Mouse (Mus musculus): ENCODE measurements around the gene Mthfsd. TPM values are rescaled to one million over a fixed set of nuclear protein-coding genes. Genes with fewer than 3 reads are reported as not detected.

Mthfsd gene
- polyA plus RNA-seq, 1 experiment from 2014 or later, result 36.1 TPM

GRCm38 (mm10) chr8:121083093-121083935 lies 24.9 kb downstream of the Mthfsd start:
- Histone ChIP-seq H3K9me3 (ENCODE audit: low read length) (no peaks in the 10 kb centered on the region), H3K4me2 (replicated peaks; ENCODE audit: low read depth, low read length) (peak overlapping the region; percentile 79), H3K27me3 (replicated peaks; ENCODE audit: insufficient read depth, low read length) (peaks cover 32% of the 10 kb centered on the region), H3K36me3 (ENCODE audit: insufficient read depth, low read length) (no peaks in the 10 kb centered on the region), H3K4me1 (ENCODE audit: insufficient read depth, low read depth, low read length) (no peaks in the 10 kb centered on the region), H3K27ac (ENCODE audit: low read length) (peak overlapping the region; percentile 95), H3K4me3 (ENCODE audit: low read depth, low read length) (peak overlapping the region; percentile 74), H3K9ac (replicated peaks; ENCODE audit: low read depth) (peak overlapping the region; percentile 80)
- ATAC-seq (peak; percentile 84), DNase-seq (ENCODE audit: low spot score) (peak; percentile 88)
- TF ChIP-seq EP300 (IDR thresholded peaks at IDR 0.05), result peak; percentile 88
- no peak for TF ChIP-seq CTCF (IDR thresholded peaks at IDR 0.05)
- WGBS, result 2% methylated on average over 82 of the region's 89 CpGs

DNA sequence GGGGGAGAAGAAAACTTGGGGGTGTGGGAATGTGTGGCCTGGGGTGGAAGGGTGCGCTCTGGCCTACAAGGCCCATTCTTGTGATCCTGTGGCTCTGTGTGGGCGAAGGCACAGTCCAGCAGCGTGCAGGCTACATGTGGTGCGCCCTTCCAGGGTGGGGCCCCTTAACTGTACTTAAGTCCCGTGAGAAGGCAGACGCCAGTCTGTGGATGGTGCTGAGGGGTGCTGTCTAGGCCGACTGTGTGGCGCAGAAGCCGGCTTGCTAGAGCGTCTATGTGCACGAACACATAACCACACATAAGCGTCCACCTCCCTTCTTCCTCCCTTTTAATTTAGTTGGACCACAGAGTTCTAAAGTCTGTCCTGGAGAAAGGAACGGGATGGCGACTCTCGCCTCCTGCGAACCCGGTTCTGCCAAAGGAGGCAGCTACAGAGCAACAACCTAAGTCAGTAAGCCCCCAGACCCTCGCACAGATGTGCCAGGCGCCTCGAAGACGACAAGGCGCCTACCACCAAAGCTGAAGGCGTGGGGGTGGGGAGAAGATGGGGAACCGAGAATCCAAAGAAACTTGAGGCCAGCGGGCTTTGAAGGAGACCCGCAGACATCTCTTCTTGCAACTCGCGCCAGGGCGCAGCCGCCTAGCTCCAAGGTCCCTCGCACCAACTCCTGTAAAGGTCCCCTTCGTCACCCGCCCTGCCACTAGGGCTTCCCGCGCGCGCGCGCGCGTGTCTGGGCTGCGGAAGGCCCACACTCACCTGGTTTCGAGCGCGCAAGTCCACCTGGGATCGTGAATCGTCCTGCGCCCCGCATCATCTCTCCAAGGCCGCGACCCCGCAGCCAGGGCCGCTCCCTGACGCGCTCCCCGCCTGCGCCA lies 25.7 kb downstream of the Mthfsd start:
- H3K27ac ChIP-seq (ENCODE audit: low read length), result peak overlapping the region; percentile 95
- no peaks in the 10 kb centered on the region for H3K4me1 ChIP-seq (ENCODE audit: insufficient read depth, low read depth, low read length)
- H3K36me3 ChIP-seq (ENCODE audit: insufficient read depth, low read length), result no peaks in the 10 kb centered on the region
- TF ChIP-seq CTCF (IDR thresholded peaks at IDR 0.05), result no peak
- no peak for TF ChIP-seq EP300 (IDR thresholded peaks at IDR 0.05)
- H3K4me2 ChIP-seq (replicated peaks; ENCODE audit: low read depth, low read length), result peak overlapping the region; percentile 79
- H3K27me3 ChIP-seq (replicated peaks; ENCODE audit: insufficient read depth, low read length), result peaks cover 34% of the 10 kb centered on the region
- no peak for ATAC-seq
- H3K4me3 ChIP-seq (ENCODE audit: low read depth, low read length), result peak overlapping the region; percentile 74
- 3% methylated on average over 47 of the region's 57 CpGs for WGBS
- peak; percentile 44 for DNase-seq (ENCODE audit: low spot score)
- H3K9me3 ChIP-seq (ENCODE audit: low read length), result no peaks in the 10 kb centered on the region
- H3K9ac ChIP-seq (replicated peaks; ENCODE audit: low read depth), result peak overlapping the region; percentile 80

DNA sequence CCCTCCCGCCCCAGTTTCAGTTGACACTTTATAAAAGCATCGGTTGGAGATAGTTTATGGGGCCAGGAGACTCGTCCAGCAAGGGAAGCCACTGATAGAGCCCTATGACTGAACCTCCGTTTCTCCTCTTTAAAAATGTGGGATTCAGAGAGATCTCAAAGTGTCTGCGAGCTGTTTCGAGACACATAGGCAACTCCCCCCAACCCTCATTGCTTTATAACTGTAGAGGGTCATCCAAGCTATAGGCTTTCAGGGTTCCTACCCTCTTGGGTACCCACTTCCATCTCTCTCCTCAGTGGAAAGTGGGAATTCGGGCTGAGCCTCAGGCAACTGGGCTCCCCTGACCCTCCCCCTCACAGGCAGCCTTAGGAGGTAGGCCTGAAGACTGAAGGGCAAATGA lies 26.8 kb downstream of the Mthfsd start:
- Histone ChIP-seq H3K27ac (ENCODE audit: low read length) (peak overlapping the region; percentile 95), H3K4me1 (ENCODE audit: insufficient read depth, low read depth, low read length) (no peaks in the 10 kb centered on the region), H3K27me3 (replicated peaks; ENCODE audit: insufficient read depth, low read length) (peaks cover 34% of the 10 kb centered on the region), H3K36me3 (ENCODE audit: insufficient read depth, low read length) (no peaks in the 10 kb centered on the region), H3K4me2 (replicated peaks; ENCODE audit: low read depth, low read length) (peak overlapping the region; percentile 79), H3K9me3 (ENCODE audit: low read length) (no peaks in the 10 kb centered on the region), H3K4me3 (ENCODE audit: low read depth, low read length) (peak overlapping the region; percentile 74), H3K9ac (replicated peaks; ENCODE audit: low read depth) (peak overlapping the region; percentile 80)
- TF ChIP-seq CTCF (IDR thresholded peaks at IDR 0.05) (no peak), EP300 (IDR thresholded peaks at IDR 0.05) (no peak)
- 8% methylated on average over 7 of the region's 7 CpGs for WGBS
- no peak for ATAC-seq
- no peak for DNase-seq (ENCODE audit: low spot score)

DNA sequence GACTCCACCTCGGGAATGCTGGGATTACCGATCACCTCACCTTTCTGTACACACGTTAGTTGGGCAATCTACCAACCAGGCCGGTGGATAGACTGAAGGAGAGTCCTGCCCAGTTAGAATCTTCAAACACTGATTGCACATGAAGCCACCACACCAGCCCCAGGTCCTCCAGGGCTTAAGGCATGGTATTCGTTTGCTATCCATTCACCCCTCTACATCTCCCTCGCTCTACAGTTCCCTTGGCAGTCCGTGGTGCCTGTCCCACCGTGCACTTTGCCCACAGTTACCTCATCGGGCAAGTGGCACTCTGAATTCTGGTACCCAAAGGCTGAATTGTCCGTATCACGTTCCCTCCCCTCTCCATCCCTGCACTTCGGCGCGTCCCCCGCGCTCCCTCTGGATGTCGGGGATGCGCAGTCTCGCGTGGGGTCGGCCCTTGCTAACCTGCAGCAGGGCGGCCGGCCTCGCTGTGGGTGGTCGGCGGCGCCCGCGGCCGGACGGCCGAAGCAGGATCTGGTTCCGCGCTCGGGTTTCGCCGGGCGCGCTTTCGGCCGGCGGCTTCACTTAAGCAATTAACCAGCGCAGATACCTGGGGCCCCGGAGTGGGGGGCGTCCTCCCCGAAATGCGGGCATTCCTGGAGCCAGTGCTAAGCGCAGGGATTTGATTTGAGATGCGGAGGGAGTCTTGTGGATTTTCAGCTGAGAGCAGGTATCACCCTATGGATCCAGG lies 27.7 kb downstream of the Mthfsd start:
- WGBS, result 1% methylated on average over 44 of the region's 49 CpGs
- peaks cover 38% of the 10 kb centered on the region for H3K27me3 ChIP-seq (replicated peaks; ENCODE audit: insufficient read depth, low read length)
- TF ChIP-seq CTCF (IDR thresholded peaks at IDR 0.05) (no peak), EP300 (IDR thresholded peaks at IDR 0.05) (no peak)
- no peaks in the 10 kb centered on the region for H3K4me1 ChIP-seq (ENCODE audit: insufficient read depth, low read depth, low read length)
- no peaks in the 10 kb centered on the region for H3K9me3 ChIP-seq (ENCODE audit: low read length)
- ATAC-seq (no peak), DNase-seq (ENCODE audit: low spot score) (no peak)
- peak overlapping the region; percentile 80 for H3K9ac ChIP-seq (replicated peaks; ENCODE audit: low read depth)
- no peaks in the 10 kb centered on the region for H3K36me3 ChIP-seq (ENCODE audit: insufficient read depth, low read length)
- H3K27ac ChIP-seq (ENCODE audit: low read length), result peak overlapping the region; percentile 95
- peak overlapping the region; percentile 79 for H3K4me2 ChIP-seq (replicated peaks; ENCODE audit: low read depth, low read length)
- H3K4me3 ChIP-seq (ENCODE audit: low read depth, low read length), result peak overlapping the region; percentile 74

- TF ChIP-seq EP300 (IDR thresholded peaks at IDR 0.05) (no peak), CTCF (IDR thresholded peaks at IDR 0.05) (no peak)
- Histone ChIP-seq H3K4me2 (replicated peaks; ENCODE audit: low read depth, low read length) (peak overlapping the region; percentile 79), H3K9ac (replicated peaks; ENCODE audit: low read depth) (peak overlapping the region; percentile 80), H3K36me3 (ENCODE audit: insufficient read depth, low read length) (no peaks in the 10 kb centered on the region), H3K4me1 (ENCODE audit: insufficient read depth, low read depth, low read length) (no peaks in the 10 kb centered on the region), H3K4me3 (ENCODE audit: low read depth, low read length) (peak overlapping the region; percentile 74), H3K9me3 (ENCODE audit: low read length) (no peaks in the 10 kb centered on the region), H3K27me3 (replicated peaks; ENCODE audit: insufficient read depth, low read length) (peaks cover 33% of the 10 kb centered on the region), H3K27ac (ENCODE audit: low read length) (peak overlapping the region; percentile 95; the same call in 1 of the 2 replicates)
- ATAC-seq (no peak), DNase-seq (ENCODE audit: low spot score) (no peak)
- 25% methylated on average over 12 of the region's 12 CpGs for WGBS
Measured at GRCm38 (mm10) chr8:121079944-121080343, 28.2 kb downstream of the Mthfsd start.
